Mouse (Mus musculus) heart, embryonic 11.5 days (tissue): Measurements from ENCODE around the gene Dynll1. TPM values are rescaled to one million over a fixed set of nuclear protein-coding genes. Genes with fewer than 3 reads are reported as not detected.

ENCODE experiments used
- ATAC-seq: fragments of 200-750 bp; cut with Nextera tagmentation; replicated peaks from 2 replicates; pipeline ENCODE4 v1.8.0; 2017; ENCODE audit warnings: moderate library complexity; ENCODE audit not compliant: insufficient number of reproducible peaks, low FRiP score, low TSS enrichment
- H3K27ac ChIP-seq: fragments of 300-500 bp; sonication (generic); 2 replicates; pipeline ENCODE4 v1.5.1; 2014; ENCODE audit warnings: mild to moderate bottlenecking, low read depth, low read length
- H3K27me3 ChIP-seq: fragments of 300-500 bp; sonication (generic); 2 replicates; pipeline ENCODE4 v1.6.1; 2014; ENCODE audit warnings: mild to moderate bottlenecking, low read length, mixed read lengths; ENCODE audit not compliant: control insufficient read depth, insufficient read depth
- H3K36me3 ChIP-seq: fragments of 300-500 bp; sonication (generic); 2 replicates; pipeline ENCODE4 v1.6.1; 2014; ENCODE audit warnings: mild to moderate bottlenecking, low read length, moderate library complexity, mixed read lengths; ENCODE audit not compliant: control insufficient read depth, insufficient read depth
- H3K4me1 ChIP-seq: fragments of 300-500 bp; sonication (generic); 2 replicates; pipeline ENCODE4 v1.6.1; 2014; ENCODE audit warnings: low read length; ENCODE audit not compliant: control insufficient read depth, insufficient read depth
- H3K4me2 ChIP-seq: fragments of 300-500 bp; sonication (generic); 2 replicates; pipeline ENCODE4 v1.6.1; 2014; ENCODE audit warnings: mild to moderate bottlenecking, moderate library complexity
- H3K4me3 ChIP-seq: fragments of 300-500 bp; sonication (generic); 2 replicates; pipeline ENCODE4 v1.5.1; 2014; ENCODE audit warnings: low read depth, low read length
- H3K9ac ChIP-seq: fragments of 300-500 bp; sonication (generic); 2 replicates; pipeline ENCODE4 v1.6.1; 2014; ENCODE audit warnings: mild to moderate bottlenecking, low read depth, low read length, moderate library complexity
- H3K9me3 ChIP-seq: fragments of 300-500 bp; sonication (generic); replicated peaks from 2 replicates; pipeline ENCODE4 v1.6.1; 2016; ENCODE audit warnings: low read length; ENCODE audit not compliant: control insufficient read depth
- WGBS: fragments of 180-500 bp; shearing (Covaris S2); extraction: QIAGEN DNeasy Blood & Tissue Kit; methylation state at CpG from one replicate; pipeline ENCODE4 v1.1.7; 2014; ENCODE audit not compliant: insufficient replicate concordance; 5-methylcytosine and 5-hydroxymethylcytosine counted together
- polyA plus RNA-seq: library from polyadenylated mRNA; unstranded; fragments of >200 nt; fragmentation: Nextera tagmentation; extraction: Ambion mirVana; gene quantifications from 2 replicates; pipeline ENCODE4 v1.2.1, GENCODE M21; 2014

Gene Dynll1
- polyA plus RNA-seq = 1,523 and 1,540 TPM in 2 replicates

DNA sequence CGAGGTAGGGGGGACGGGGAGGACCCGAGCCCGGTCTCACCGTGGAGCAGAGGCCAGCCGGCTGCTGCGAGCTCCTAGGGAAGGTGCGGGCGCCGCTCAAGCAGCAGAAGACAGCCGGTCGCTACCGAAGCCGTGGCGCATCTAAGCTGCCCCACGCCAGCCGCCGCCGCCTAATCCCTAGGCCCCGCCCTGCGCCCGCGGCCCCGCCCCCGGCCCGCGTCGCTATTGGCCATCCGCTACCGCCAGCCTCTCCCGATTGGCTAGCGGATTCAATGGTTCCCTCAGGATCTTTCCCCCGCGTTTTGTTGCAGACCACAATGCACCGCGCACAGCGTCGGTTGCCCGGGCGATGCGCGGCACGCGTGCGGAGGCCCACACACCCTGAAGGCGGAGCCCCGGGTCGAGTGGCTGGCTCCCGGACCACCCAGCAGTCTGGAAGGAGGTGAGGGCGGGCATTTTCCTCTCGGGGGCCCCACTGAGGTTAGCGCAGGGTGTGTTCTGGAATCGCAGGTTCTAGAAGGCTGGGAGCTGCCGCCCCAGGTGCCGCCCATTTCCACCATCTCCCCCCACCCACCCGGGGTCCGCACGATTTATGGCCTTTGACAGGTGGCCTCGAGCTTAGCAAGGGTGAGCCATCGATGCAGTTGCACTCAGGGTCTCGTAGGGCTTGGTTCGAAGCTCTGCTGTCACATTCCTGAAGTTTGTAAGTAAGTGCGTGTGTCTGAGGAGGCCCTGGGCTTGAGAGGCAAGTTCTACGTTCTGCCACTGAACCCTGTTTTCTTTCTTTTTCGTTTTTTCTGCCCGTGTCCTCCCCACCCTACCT is at the start of gene Dynll1:
Gene Dynll1 (minus strand): TSS at position 208 of the 823 bp plus-strand sequence.
- peak within 1 kb of the TSS; percentile 70 for H3K4me2 ChIP-seq
- H3K4me3 ChIP-seq = peak within 1 kb of the TSS; percentile 91
- peak within 1 kb of the TSS; percentile 88 for H3K9ac ChIP-seq
- no peaks in the 10 kb centered on the region for H3K9me3 ChIP-seq
- peaks cover 15% of the 10 kb centered on the region for H3K36me3 ChIP-seq
- peak within 1 kb of the TSS; percentile 90 for H3K27ac ChIP-seq
- H3K27me3 ChIP-seq = no peaks in the 10 kb centered on the region
- peak; percentile 98 for ATAC-seq
- under 1% methylated on average over 66 of the region's 66 CpGs for WGBS
- H3K4me1 ChIP-seq = peaks cover 15% of the 10 kb centered on the region

DNA sequence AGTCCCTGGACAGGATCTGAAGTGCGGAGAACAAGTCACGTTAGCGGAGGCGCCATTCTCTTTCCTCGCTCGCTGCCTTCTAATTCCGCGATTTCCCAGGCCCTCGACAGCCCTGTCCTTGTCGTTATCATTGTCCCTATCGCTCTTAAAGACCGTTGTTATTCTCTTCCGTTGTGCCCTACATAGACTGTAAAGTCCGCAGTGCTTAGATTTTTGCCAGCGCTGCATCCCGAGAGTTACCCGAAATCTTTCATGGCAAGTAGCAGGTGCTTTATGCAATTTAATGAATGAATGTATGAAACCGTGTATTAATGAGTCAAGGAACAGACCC is 48.4 kb upstream of the Dynll1 start:
- H3K4me3 ChIP-seq = peak overlapping the region; percentile 84
- peak overlapping the region; percentile 84 for H3K4me2 ChIP-seq
- H3K9ac ChIP-seq = peak overlapping the region; percentile 86
- peaks cover 14% of the 10 kb centered on the region for H3K36me3 ChIP-seq
- H3K9me3 ChIP-seq = no peaks in the 10 kb centered on the region; the same call in 1 of the 2 replicates
- H3K27ac ChIP-seq = peak overlapping the region; percentile 76
- peaks cover 9% of the 10 kb centered on the region for H3K4me1 ChIP-seq
- ATAC-seq = no peak
- under 1% methylated on average over 18 of the region's 18 CpGs for WGBS
- H3K27me3 ChIP-seq = no peaks in the 10 kb centered on the region

DNA sequence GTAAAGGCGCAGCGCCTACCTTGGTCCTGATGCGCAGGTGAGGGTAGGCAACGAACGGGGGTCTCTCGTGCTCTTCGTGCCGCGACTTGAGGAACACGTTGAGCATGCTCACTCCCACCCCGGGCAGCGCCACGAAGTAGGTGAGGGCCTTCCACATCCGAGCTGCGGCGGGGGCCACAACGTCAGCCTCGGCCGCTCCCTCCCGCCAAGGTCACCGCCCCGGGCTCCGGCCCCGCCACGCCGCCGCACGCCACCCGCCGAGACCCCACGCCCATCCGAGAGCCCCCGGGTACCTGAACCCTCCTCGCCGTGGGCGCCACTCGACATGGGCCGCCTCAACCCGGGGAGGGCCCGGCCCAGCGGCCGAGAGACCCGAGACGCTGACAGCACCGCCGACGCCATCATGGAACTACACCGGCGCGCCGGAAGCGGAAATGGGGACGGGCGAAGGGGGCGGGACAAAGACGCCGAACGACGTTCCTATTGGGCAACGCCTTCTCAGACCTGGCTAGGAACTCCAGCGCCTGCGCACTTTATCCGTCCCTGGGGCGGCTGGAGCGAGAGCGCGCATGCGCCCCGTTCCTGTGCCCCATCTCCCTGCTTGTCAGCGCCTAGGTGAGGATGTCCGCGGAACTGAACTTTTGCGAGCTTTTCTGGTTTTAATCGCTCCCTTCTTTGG is 47.9 kb upstream of the Dynll1 start, which contains the start of gene Cox6a1:
Gene Cox6a1 (minus strand): TSS at position 436 of the 679 bp plus-strand sequence.
- Histone ChIP-seq H3K4me2 (peak within 1 kb of the TSS; percentile 84), H3K27ac (peak within 1 kb of the TSS; percentile 76), H3K4me1 (peaks cover 9% of the 10 kb centered on the region), H3K36me3 (peaks cover 18% of the 10 kb centered on the region), H3K9ac (peak within 1 kb of the TSS; percentile 86), H3K4me3 (peak within 1 kb of the TSS; percentile 84), H3K27me3 (no peaks in the 10 kb centered on the region), H3K9me3 (no peaks in the 10 kb centered on the region; the same call in 1 of the 2 replicates)
- WGBS = under 1% methylated on average over 63 of the region's 74 CpGs
- peak; percentile 91 for ATAC-seq

DNA sequence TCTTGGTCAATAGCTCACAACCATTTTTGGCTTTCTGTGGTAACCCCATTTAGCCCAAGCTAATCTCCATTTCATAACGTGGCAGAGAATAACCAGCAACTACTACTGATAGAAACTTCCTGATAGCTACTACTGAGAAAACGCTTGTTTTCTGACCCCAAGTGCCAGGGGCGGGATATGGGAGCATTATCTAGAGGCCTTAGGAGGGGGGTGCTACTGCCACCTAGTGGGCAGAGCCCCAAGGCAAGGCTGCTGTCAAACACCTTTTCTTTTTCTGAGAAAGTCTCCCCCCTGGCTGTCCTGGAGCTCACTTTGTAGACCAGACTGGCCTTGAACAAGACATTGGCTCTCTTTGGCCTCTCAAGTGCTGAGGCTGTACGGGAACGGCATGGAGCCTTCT is 46.8 kb upstream of the Dynll1 start:
- no peak overlapping the region for H3K27ac ChIP-seq
- H3K36me3 ChIP-seq = peaks cover 28% of the 10 kb centered on the region
- H3K27me3 ChIP-seq = no peaks in the 10 kb centered on the region
- H3K4me1 ChIP-seq = peaks cover 9% of the 10 kb centered on the region
- no peaks in the 10 kb centered on the region; the same call in 1 of the 2 replicates for H3K9me3 ChIP-seq
- peak overlapping the region; percentile 84 for H3K4me3 ChIP-seq
- ATAC-seq = 0 out of 2 replicates have a peak, but pooled peaks have one; percentile 19
- H3K9ac ChIP-seq = peak overlapping the region; percentile 86
- 1% methylated on average over 5 of the region's 5 CpGs for WGBS
- peak overlapping the region; percentile 84 for H3K4me2 ChIP-seq

DNA sequence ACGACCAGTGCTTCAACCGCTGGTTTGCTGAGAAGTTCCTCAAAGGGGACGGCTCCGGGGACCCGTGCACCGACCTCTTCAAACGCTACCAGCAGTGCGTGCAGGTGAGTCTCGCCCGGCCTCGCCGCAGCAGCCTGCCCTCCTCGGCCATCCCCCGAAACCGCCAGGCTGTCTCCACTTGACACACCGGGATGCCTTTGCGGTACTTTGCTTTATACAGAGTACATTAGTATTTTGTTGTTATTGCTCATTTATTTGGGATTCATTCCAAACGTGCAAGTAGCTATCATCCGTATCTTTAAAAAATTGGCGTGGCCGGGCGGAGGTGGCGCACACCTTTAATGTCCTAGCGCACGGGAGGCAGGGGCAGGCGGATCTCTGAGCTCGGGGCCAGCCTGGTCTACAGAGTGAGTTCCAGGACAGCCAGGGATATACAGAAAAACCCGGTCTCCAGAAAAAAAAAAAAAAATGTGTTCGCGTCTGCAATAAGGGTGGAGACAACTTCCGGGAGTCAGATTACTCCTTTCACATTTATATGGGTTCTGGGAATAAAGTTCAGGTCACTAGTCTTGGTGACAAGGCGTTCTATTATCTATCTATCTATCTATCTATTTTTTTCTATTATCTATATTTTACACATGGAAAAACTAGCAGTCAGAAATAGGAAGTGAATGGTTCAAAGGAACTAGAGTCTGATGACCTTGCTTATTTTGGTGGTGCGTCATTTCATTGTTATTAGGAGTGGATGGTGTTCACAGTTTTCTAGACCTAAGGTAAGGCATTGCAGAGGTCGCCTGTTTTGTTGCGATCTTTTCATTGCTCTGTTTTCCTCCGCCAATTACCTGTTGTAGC is 40.7 kb upstream of the Dynll1 start:
- peak; percentile 28 for ATAC-seq
- H3K27ac ChIP-seq = peak overlapping the region; percentile 76; the same call in 1 of the 2 replicates
- 10% methylated on average over 36 of the region's 36 CpGs for WGBS

DNA sequence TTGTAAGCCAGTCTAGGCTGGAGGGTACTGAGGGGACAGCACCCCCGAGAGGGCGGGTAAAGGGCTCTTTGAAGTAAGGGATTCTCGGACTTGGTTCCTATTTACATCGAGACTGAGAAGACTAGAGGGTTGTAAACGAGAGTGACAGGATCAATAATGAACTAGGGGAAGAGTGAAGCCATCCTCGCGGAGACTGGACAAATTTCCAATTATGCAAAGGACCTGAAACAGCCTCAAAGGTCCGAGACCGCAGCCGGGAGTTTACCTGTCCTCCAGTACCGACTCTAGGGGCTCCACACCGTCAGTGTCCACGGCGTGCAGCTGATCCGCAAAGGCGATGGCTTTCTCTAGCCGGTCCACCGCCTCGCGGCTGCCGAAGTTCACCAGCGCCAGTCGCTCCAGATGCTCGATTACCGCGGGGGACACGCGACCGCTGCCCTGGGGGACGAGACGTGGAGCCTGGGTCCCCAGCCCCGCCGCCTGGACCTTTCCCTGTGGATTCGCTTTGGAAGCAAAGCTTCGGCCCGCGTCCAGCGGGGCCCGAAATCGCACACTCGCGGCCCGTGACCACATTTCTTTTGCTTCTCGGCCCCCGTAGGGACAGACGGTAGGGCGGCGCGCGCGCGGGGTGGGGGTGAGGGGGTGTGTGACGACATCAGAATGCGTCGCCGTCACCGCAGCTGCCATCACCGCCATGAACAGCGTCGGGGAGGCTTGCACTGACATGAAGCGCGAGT is 39.9 kb upstream of the Dynll1 start, which contains the start of the genes Gatc and Triap1:
Gene Gatc (minus strand): TSS at position 602 of the 737 bp plus-strand sequence.
Gene Triap1 (plus strand): TSS at position 649 of the 737 bp plus-strand sequence.
- Histone ChIP-seq H3K36me3 (peaks cover 31% of the 10 kb centered on the region), H3K9me3 (no peaks in the 10 kb centered on the region), H3K4me1 (peaks cover 9% of the 10 kb centered on the region; the same call in 1 of the 2 replicates), H3K27me3 (no peaks in the 10 kb centered on the region), H3K27ac (peak within 1 kb of the TSS; percentile 76), H3K4me2 (peak within 1 kb of the TSS; percentile 84), H3K4me3 (peak within 1 kb of the TSS; percentile 90), H3K9ac (peak within 1 kb of the TSS; percentile 96)
- ATAC-seq = peak; percentile 86
- WGBS = under 1% methylated on average over 62 of the region's 62 CpGs

More for the DNA sequence above, 40.7 kb upstream of the Dynll1 start:
- Histone ChIP-seq H3K4me2 (peak overlapping the region; percentile 84), H3K4me1 (peaks cover 9% of the 10 kb centered on the region; the same call in 1 of the 2 replicates), H3K9me3 (no peaks in the 10 kb centered on the region), H3K36me3 (peaks cover 29% of the 10 kb centered on the region), H3K9ac (peak overlapping the region; percentile 96), H3K4me3 (peak overlapping the region; percentile 90), H3K27me3 (no peaks in the 10 kb centered on the region)

DNA sequence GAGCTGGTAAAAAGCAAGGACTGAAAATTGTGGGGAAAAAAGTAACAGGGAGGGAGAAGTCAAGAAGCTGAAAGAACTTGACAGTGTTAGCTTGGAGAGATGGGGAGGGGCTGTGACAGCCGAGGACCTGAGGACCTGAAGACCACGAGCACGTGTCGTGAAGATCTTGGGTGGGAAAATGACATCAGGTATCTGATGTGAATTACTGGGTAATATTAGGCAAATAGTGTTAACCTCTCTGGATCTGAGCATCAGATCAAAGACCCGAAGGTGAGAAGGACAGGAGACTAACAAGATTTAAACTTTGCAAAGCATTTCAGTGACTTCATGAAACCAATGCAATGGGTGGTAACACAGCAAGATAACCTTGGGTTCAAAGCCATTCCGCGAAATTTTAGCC is 39.2 kb upstream of the Dynll1 start:
- no peaks in the 10 kb centered on the region for H3K27me3 ChIP-seq
- no peak for ATAC-seq
- 23% methylated on average over 7 of the region's 7 CpGs for WGBS
- H3K4me1 ChIP-seq = peaks cover 9% of the 10 kb centered on the region; the same call in 1 of the 2 replicates
- H3K36me3 ChIP-seq = peaks cover 28% of the 10 kb centered on the region
- H3K4me2 ChIP-seq = peak overlapping the region; percentile 84
- H3K27ac ChIP-seq = no peak overlapping the region
- H3K9ac ChIP-seq = no peak overlapping the region
- H3K9me3 ChIP-seq = no peaks in the 10 kb centered on the region
- H3K4me3 ChIP-seq = peak overlapping the region; percentile 90
